Mouse (Mus musculus) forebrain, embryonic 11.5 days (tissue): ENCODE results near the gene Dlg3. TPM values are rescaled to one million over a fixed set of nuclear protein-coding genes. Genes with fewer than 3 reads are reported as not detected.

ENCODE experiments used
- ATAC-seq: fragments of 200-750 bp; cut with Nextera tagmentation; replicated peaks from 2 replicates; pipeline ENCODE4 v1.8.0; 2017; ENCODE audit warnings: moderate TSS enrichment; ENCODE audit not compliant: low FRiP score
- DNase-seq: peaks from one replicate; pipeline ENCODE4 v3.0.0-alpha.2; 2017; ENCODE audit warnings: low spot score
- H3K27ac ChIP-seq: fragments of 300-500 bp; sonication (generic); 2 replicates; pipeline ENCODE4 v1.5.1; 2014; ENCODE audit warnings: low read depth, low read length
- H3K27me3 ChIP-seq: fragments of 300-500 bp; sonication (generic); 2 replicates; pipeline ENCODE4 v1.6.1; 2014; ENCODE audit warnings: mild to moderate bottlenecking, low read length, mixed read lengths; ENCODE audit not compliant: control insufficient read depth, insufficient read depth
- H3K36me3 ChIP-seq: fragments of 300-500 bp; sonication (generic); 2 replicates; pipeline ENCODE4 v1.6.1; 2014; ENCODE audit warnings: mild to moderate bottlenecking, low read length, moderate library complexity, mixed read lengths; ENCODE audit not compliant: control insufficient read depth, insufficient read depth
- H3K4me1 ChIP-seq: fragments of 300-500 bp; sonication (generic); replicated peaks from 2 replicates; pipeline ENCODE4 v1.6.1; 2014; ENCODE audit warnings: low read length, mixed read lengths; ENCODE audit not compliant: control insufficient read depth, insufficient read depth
- H3K4me2 ChIP-seq: fragments of 300-500 bp; sonication (generic); 2 replicates; pipeline ENCODE4 v1.6.1; 2014; ENCODE audit warnings: low read depth, mild to moderate bottlenecking, low read length, moderate library complexity, mixed read lengths; ENCODE audit not compliant: severe bottlenecking
- H3K4me3 ChIP-seq: fragments of 300-500 bp; sonication (generic); 2 replicates; pipeline ENCODE4 v1.5.1; 2014; ENCODE audit warnings: low read depth, low read length
- H3K9ac ChIP-seq: fragments of 300-500 bp; sonication (generic); 2 replicates; pipeline ENCODE4 v1.6.1; 2014; ENCODE audit warnings: low read length
- H3K9me3 ChIP-seq: fragments of 300-500 bp; sonication (generic); 2 replicates; pipeline ENCODE4 v1.6.1; 2016; ENCODE audit warnings: low read length, mixed read lengths; ENCODE audit not compliant: control insufficient read depth
- WGBS: fragments of 180-500 bp; shearing (Covaris S2); extraction: QIAGEN DNeasy Blood & Tissue Kit; methylation state at CpG from one replicate; pipeline ENCODE4 v1.1.7; 2014; 5-methylcytosine and 5-hydroxymethylcytosine counted together
- polyA plus RNA-seq: library from polyadenylated mRNA; unstranded; fragments of >200 nt; fragmentation: Nextera tagmentation; extraction: Ambion mirVana; gene quantifications from 2 replicates; pipeline ENCODE4 v1.2.1, GENCODE M21; 2014

Gene Dlg3
- polyA plus RNA-seq, 1 experiment from 2014 or later, result 7.6 TPM

DNA sequence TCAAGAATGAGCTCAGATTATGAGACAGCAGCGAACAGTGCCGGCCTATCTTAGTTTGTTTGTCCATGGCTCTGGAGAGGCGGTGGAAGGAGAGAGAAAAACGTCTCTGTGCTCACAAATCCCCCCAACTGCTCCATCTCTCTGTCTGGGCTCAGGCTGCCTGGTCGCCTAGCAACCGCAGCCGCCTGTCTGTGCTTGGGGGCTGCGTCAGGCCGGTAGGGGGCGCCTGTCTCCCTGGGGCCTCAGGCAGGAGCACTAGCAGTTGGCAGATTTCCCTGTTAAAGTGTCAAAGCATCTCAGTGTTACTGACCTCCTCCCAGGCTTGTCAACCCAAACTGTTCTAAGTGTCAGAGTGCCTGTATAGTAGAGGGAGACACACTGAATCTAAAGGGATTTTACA lies 25.6 kb upstream of the Dlg3 start:
- ATAC-seq, result peak; percentile 85
- DNase-seq, result peak; percentile 82
- H3K4me2 ChIP-seq, result no peak overlapping the region
- no peak overlapping the region for H3K9ac ChIP-seq
- H3K4me3 ChIP-seq, result no peak overlapping the region
- no peaks in the 10 kb centered on the region for H3K4me1 ChIP-seq
- 14% methylated on average over 10 of the region's 10 CpGs for WGBS
- no peak overlapping the region for H3K27ac ChIP-seq
- H3K36me3 ChIP-seq, result no peaks in the 10 kb centered on the region
- 0 out of 2 replicates have a peak, but pooled peaks cover 2% of the 10 kb centered on the region for H3K27me3 ChIP-seq
- H3K9me3 ChIP-seq, result no peaks in the 10 kb centered on the region

DNA sequence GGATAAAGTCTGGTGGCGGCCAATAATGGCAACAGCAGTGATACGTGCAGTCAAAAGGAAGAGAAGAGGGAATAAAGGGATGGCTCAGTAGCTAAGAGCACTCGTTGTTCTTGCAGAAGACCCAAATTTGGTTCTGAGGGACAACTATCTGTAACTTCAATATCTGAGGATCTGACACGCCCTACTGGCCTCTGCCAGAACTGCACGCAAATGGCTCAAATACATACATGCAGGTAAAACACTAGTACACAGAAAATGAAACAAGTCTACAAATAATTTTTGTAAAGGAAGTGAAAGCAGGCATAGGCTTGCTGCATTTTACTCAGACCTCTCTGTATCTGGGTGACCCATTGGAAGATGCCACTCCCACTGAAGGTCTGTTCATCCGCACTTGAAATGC lies 1.7 kb upstream of the Dlg3 start:
- 82% methylated on average over 6 of the region's 6 CpGs for WGBS
- no peak overlapping the region for H3K27ac ChIP-seq
- H3K4me3 ChIP-seq, result no peak overlapping the region
- no peak overlapping the region for H3K9ac ChIP-seq
- DNase-seq (no peak), ATAC-seq (no peak)
- no peaks in the 10 kb centered on the region for H3K4me1 ChIP-seq
- no peaks in the 10 kb centered on the region for H3K36me3 ChIP-seq
- H3K4me2 ChIP-seq, result no peak overlapping the region
- H3K27me3 ChIP-seq, result peaks cover 2% of the 10 kb centered on the region; the same call in 1 of the 2 replicates
- no peaks in the 10 kb centered on the region for H3K9me3 ChIP-seq

DNA sequence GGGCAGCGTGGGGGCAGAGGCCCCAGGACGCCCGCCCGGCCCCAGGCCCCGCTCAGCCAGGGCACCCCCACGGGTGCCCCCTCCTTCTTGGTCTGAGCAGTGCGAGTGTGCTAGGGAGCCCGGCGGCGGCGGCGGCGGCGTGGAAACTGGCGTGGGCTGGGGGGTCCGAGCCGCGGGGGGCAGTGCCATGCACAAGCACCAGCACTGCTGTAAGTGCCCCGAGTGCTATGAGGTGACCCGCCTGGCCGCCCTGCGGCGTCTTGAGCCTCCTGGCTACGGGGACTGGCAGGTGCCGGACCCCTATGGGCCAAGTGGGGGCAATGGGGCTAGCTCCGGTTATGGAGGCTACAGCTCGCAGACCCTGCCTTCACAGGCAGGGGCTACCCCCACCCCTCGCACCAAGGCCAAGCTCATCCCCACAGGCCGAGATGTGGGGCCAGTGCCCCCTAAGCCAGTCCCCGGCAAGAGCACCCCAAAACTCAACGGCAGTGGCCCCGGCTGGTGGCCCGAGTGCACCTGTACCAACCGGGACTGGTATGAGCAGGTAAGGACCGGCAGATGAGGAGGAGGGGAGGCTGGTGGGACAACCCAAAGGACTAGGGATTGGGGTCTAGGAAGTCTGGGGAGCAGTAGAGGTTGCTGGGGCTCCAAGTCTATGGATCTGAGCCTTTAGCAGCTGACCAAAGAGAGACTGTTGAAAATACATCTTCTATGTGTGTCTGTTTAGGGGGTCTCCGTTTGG lies 534 bp downstream of the Dlg3 start:
- H3K36me3 ChIP-seq, result no peaks in the 10 kb centered on the region
- H3K4me1 ChIP-seq, result no peaks in the 10 kb centered on the region
- peak overlapping the region; percentile 53 for H3K9ac ChIP-seq
- peak overlapping the region; percentile 47 for H3K4me3 ChIP-seq
- DNase-seq (peak; percentile 54), ATAC-seq (peak; percentile 70)
- peaks cover 2% of the 10 kb centered on the region; the same call in 1 of the 2 replicates for H3K27me3 ChIP-seq
- H3K9me3 ChIP-seq, result no peaks in the 10 kb centered on the region
- no peak overlapping the region for H3K27ac ChIP-seq
- H3K4me2 ChIP-seq, result peak overlapping the region; percentile 83
- 20% methylated on average over 26 of the region's 36 CpGs for WGBS

DNA sequence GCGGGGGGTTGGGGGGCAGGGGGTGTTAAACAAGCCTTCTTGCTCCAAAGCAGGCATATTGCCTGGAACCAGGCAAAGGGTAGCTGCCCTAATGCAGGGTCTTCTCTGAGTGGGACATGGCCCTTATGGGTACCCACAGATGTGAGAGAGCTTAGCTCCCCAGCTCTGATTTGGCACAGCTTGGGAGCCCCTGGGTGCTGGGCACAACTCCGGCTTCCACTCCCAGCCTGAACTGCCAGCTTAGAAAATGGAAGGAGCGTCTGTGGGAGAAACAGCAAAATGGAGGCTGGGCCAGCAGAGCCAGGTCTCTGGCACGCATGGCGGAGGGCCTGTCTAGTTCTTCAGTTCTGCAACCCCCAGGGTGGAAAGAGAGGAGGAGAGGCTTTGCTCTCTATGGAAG lies 1.8 kb downstream of the Dlg3 start:
- no peak overlapping the region for H3K27ac ChIP-seq
- peaks cover 2% of the 10 kb centered on the region; the same call in 1 of the 2 replicates for H3K27me3 ChIP-seq
- DNase-seq (no peak), ATAC-seq (no peak)
- no peaks in the 10 kb centered on the region for H3K36me3 ChIP-seq
- WGBS, result 89% methylated on average over 5 of the region's 5 CpGs
- no peak overlapping the region for H3K9ac ChIP-seq
- no peak overlapping the region for H3K4me3 ChIP-seq
- H3K4me1 ChIP-seq, result no peaks in the 10 kb centered on the region
- 0 out of 2 replicates have a peak overlapping the region, but pooled peaks have one; percentile 15 for H3K4me2 ChIP-seq
- H3K9me3 ChIP-seq, result no peaks in the 10 kb centered on the region

DNA sequence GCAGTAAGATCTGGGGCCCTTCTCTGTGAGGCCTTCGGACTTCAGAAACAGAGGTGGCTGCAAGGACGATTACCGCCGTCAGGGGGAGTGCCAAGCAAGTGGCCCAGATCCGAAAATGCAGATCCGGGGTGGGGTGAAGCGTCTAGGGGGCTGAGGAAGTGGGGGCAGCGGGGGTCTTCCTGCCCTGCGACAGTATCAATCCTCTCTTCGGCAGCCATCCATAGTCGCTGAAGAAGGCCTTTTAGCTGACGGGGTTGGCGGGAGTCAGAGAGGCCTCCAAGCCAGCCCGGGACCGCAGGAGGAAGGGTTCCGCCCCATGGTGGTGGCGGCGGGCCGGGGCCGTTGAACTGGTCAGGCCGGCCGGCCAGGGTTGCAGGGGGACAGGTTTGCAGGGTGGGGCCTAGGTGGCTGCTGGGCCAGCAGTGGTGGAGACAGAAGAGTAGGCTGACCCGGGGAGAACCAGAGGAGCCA lies 6.9 kb downstream of the Dlg3 start:
- no peaks in the 10 kb centered on the region for H3K27me3 ChIP-seq
- H3K4me3 ChIP-seq, result peak overlapping the region; percentile 34
- peak overlapping the region; percentile 55 for H3K9ac ChIP-seq
- peak overlapping the region; percentile 50 for H3K4me2 ChIP-seq
- WGBS, result 14% methylated on average over 19 of the region's 23 CpGs
- DNase-seq (peak; percentile 81), ATAC-seq (no peak)
- no peaks in the 10 kb centered on the region for H3K36me3 ChIP-seq
- no peaks in the 10 kb centered on the region for H3K4me1 ChIP-seq
- no peaks in the 10 kb centered on the region for H3K9me3 ChIP-seq
- no peak overlapping the region for H3K27ac ChIP-seq

DNA sequence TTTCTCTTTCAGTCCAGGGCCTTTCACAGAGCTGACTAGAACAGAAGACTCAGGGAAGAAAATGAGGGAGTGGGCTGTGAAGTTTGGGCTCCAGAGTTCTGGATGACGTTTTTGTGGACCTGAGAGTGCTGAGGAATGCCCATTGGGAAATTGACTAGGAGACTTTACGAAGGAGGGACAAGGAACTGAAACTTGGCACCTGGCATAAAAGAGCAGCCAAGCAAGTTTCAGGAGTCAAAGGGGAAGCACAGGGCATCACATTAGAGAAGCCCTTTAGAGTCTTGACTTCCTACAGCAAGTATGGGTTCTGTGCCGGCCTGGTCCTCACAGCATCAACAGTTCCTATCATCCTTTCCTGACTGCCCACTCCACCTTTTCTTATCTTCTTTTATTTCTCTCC lies 7.9 kb downstream of the Dlg3 start:
- H3K27me3 ChIP-seq, result no peaks in the 10 kb centered on the region
- no peaks in the 10 kb centered on the region for H3K36me3 ChIP-seq
- 0 out of 2 replicates have a peak, but pooled peaks cover 2% of the 10 kb centered on the region for H3K4me1 ChIP-seq

DNA sequence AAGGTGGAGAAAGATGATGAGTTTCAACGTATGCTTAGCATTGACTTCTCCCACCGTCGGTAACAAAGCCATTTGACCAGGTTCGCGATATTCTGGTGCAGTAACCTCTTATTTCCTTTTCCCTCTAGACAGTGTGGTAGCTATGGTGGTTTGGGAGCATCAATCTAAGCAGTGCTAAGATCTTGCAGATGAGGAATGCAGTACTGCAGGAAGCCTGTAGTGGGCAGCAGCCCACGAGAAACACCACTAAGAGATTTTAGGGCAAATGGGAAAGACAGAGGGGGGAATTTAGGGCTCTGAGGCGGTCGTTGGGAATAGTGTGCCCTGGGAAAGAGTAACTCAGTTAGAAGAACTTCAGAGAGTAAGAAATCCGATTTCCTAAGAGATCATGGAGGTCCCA lies 9.0 kb downstream of the Dlg3 start:
- H3K9me3 ChIP-seq, result no peaks in the 10 kb centered on the region
- peak overlapping the region; percentile 54 for H3K4me3 ChIP-seq
- H3K4me1 ChIP-seq, result 0 out of 2 replicates have a peak, but pooled peaks cover 2% of the 10 kb centered on the region
- H3K27me3 ChIP-seq, result no peaks in the 10 kb centered on the region
- ATAC-seq (peak; percentile 58), DNase-seq (peak; percentile 63)
- no peak overlapping the region for H3K9ac ChIP-seq
- H3K4me2 ChIP-seq, result peak overlapping the region; percentile 58
- no peaks in the 10 kb centered on the region for H3K36me3 ChIP-seq
- H3K27ac ChIP-seq, result peak overlapping the region; percentile 86; the same call in 1 of the 2 replicates
- 16% methylated on average over 9 of the region's 9 CpGs for WGBS

More for the DNA sequence above, 7.9 kb downstream of the Dlg3 start:
- Histone ChIP-seq H3K4me3 (no peak overlapping the region), H3K4me2 (no peak overlapping the region), H3K27ac (no peak overlapping the region), H3K9me3 (no peaks in the 10 kb centered on the region), H3K9ac (no peak overlapping the region)
- 84% methylated on average over 3 of the region's 3 CpGs for WGBS
- ATAC-seq (no peak), DNase-seq (no peak)

DNA sequence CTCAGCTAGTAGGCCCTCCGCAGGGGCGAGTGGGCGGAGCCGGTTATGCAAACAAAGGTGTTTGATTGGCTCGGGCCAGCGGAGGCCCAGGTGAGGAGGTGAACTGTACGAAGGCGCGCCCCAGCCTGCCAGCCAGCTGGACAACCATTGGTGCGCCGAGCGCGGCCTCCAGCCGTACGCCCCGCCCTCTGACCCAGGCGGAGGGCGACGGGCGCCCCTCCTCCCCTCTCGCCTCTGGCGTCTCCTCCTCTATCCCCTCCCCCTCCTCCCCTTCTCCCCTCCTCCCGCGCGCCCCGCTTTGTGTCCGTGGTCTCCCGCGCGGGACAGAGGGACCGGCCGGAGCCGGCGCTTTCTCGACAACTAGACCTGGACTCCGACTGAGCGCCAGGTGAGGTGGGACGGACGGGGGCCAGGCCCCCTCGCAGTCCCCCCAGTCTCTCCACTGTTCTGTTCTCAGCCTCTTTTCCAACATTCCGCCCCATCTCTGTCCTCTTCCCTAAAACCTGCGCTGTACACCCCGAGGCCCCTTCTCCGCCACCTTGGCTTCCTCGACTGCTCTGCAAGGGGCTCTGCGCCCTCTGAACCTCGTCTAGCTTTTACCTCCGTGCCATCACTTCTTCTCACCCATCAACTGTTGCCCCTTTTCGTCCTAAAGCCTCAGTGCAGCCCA lies 9.6 kb downstream of the Dlg3 start:
- peak overlapping the region; percentile 86 for H3K27ac ChIP-seq
- H3K4me2 ChIP-seq, result peak overlapping the region; percentile 58
- H3K9ac ChIP-seq, result peak overlapping the region; percentile 85
- 0 out of 2 replicates have a peak, but pooled peaks cover 2% of the 10 kb centered on the region for H3K4me1 ChIP-seq
- WGBS, result 17% methylated on average over 29 of the region's 49 CpGs
- no peaks in the 10 kb centered on the region for H3K27me3 ChIP-seq
- no peaks in the 10 kb centered on the region for H3K9me3 ChIP-seq
- peak overlapping the region; percentile 54 for H3K4me3 ChIP-seq
- H3K36me3 ChIP-seq, result no peaks in the 10 kb centered on the region
- DNase-seq (peak; percentile 91), ATAC-seq (peak; percentile 96)
